Mouse (Mus musculus): ENCODE measurements around the gene Spata17.

Spata17 gene

DNA sequence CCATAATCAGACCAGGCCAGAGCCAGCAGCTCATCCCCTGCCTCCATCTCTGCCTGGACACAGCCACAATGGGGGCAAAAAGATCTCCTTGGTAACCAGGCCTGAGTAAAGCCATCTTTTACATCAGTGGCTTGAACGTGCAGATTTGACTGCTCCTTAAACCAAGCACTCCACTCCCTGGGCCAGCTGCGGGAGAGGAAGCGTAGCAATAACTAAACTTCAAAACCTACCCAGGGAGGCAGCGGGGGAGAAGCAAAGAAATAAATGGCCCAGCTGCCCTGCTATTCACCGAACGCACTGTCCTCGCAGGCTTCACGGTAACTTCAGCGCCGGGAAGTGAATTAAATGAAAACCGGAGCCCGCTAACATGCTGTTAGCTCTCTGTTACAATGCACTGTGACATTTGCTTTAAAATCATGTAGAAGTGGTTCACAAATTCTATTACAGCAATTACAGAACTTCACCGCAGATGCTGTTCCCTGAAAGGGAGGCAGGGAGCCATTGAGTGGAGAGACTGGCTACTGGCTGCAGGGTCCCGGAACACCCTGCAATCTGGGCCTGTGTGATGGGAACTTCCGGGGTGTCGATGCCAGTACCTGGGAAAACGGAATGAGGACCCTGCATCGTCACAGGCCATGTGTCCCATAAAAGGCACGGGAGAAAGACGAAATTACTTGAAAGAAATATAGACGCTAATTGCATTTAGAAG is 217.5 kb downstream of the Spata17 start:
- DNase-seq: no peak
